Mouse (Mus musculus) stomach, embryonic 14.5 days (tissue): Measurements from ENCODE around the gene Grhl3. TPM values are rescaled to one million over a fixed set of nuclear protein-coding genes. Genes with fewer than 3 reads are reported as not detected.

Experiments used
- ATAC-seq: fragments of 200-750 bp; cut with Nextera tagmentation; 2 replicates; pipeline ENCODE4 v1.8.0; 2017; ENCODE audit warnings: low read depth, moderate TSS enrichment; ENCODE audit not compliant: insufficient number of reproducible peaks, insufficient read depth, low FRiP score
- H3K27ac ChIP-seq: fragments of 300-500 bp; sonication (generic); 2 replicates; pipeline ENCODE4 v1.5.1; 2014; ENCODE audit warnings: mild to moderate bottlenecking, low read length, moderate library complexity, mixed read lengths
- H3K27me3 ChIP-seq: fragments of 300-500 bp; sonication (generic); 2 replicates; pipeline ENCODE4 v1.6.1; 2014; ENCODE audit warnings: low read length, control low read depth, mixed read lengths; ENCODE audit not compliant: control insufficient read depth, insufficient read depth
- H3K36me3 ChIP-seq: fragments of 300-500 bp; sonication (generic); 2 replicates; pipeline ENCODE4 v1.6.1; 2014; ENCODE audit warnings: mild to moderate bottlenecking, control low read depth, low read length, moderate library complexity, mixed read lengths; ENCODE audit not compliant: control insufficient read depth, insufficient read depth
- H3K4me1 ChIP-seq: fragments of 300-500 bp; sonication (generic); 2 replicates; pipeline ENCODE4 v1.6.1; 2014; ENCODE audit warnings: low read length, control low read depth, mixed read lengths; ENCODE audit not compliant: control insufficient read depth, insufficient read depth
- H3K4me2 ChIP-seq: fragments of 300-500 bp; sonication (generic); replicated peaks from 2 replicates; pipeline ENCODE4 v1.6.1; 2014; ENCODE audit warnings: low read depth, low read length, control low read depth
- H3K4me3 ChIP-seq: fragments of 300-500 bp; sonication (generic); 2 replicates; pipeline ENCODE4 v1.5.1; 2014; ENCODE audit warnings: low read depth, low read length, control low read depth
- H3K9ac ChIP-seq: fragments of 300-500 bp; sonication (generic); replicated peaks from 2 replicates; pipeline ENCODE4 v1.6.1; 2014; ENCODE audit warnings: low read depth, mild to moderate bottlenecking, control low read depth, low read length, moderate library complexity, mixed read lengths
- H3K9me3 ChIP-seq: fragments of 300-500 bp; sonication (generic); 2 replicates; pipeline ENCODE4 v1.6.1; 2016; ENCODE audit warnings: low read depth, low read length, control low read depth; ENCODE audit not compliant: control insufficient read depth
- WGBS: fragments of 180-500 bp; shearing (Covaris S2); extraction: QIAGEN DNeasy Blood & Tissue Kit; methylation state at CpG from one replicate; pipeline ENCODE4 v1.1.7; 2014; 5-methylcytosine and 5-hydroxymethylcytosine counted together
- polyA plus RNA-seq: library from polyadenylated mRNA; unstranded; fragments of >200 nt; fragmentation: Nextera tagmentation; extraction: Ambion mirVana; gene quantifications from 2 replicates; pipeline ENCODE4 v1.2.1, GENCODE M21; 2014

Grhl3 gene
- polyA plus RNA-seq, 1 experiment from 2014 or later = 33.0 TPM

- no peak overlapping the region for H3K9ac ChIP-seq
- no peak for ATAC-seq
- 80% methylated on average over 7 of the region's 7 CpGs for WGBS
- no peaks in the 10 kb centered on the region for H3K36me3 ChIP-seq
- H3K27me3 ChIP-seq = no peaks in the 10 kb centered on the region
- no peaks in the 10 kb centered on the region for H3K9me3 ChIP-seq
- H3K4me3 ChIP-seq = no peak overlapping the region
- no peak overlapping the region for H3K27ac ChIP-seq
- H3K4me1 ChIP-seq = no peaks in the 10 kb centered on the region
- H3K4me2 ChIP-seq = no peak overlapping the region
These were observed 32.8 kb upstream of the Grhl3 start for GRCm38 (mm10) chr4:135606271-135606670.

GRCm38 (mm10) chr4:135601530-135601929 lies 28.1 kb upstream of the Grhl3 start:
- Histone ChIP-seq H3K4me2 (no peak overlapping the region), H3K9me3 (no peaks in the 10 kb centered on the region), H3K36me3 (no peaks in the 10 kb centered on the region), H3K4me3 (no peak overlapping the region), H3K27me3 (no peaks in the 10 kb centered on the region), H3K4me1 (no peaks in the 10 kb centered on the region), H3K9ac (no peak overlapping the region), H3K27ac (no peak overlapping the region)
- 77% methylated on average over 3 of the region's 3 CpGs for WGBS
- ATAC-seq = no peak

GRCm38 (mm10) chr4:135599497-135600182 lies 26.2 kb upstream of the Grhl3 start:
- H3K9me3 ChIP-seq = no peaks in the 10 kb centered on the region
- H3K4me3 ChIP-seq = no peak overlapping the region
- H3K9ac ChIP-seq = no peak overlapping the region
- no peak overlapping the region for H3K27ac ChIP-seq
- no peaks in the 10 kb centered on the region for H3K36me3 ChIP-seq
- H3K4me1 ChIP-seq = peaks cover 3% of the 10 kb centered on the region; the same call in 1 of the 2 replicates
- H3K27me3 ChIP-seq = no peaks in the 10 kb centered on the region
- H3K4me2 ChIP-seq = no peak overlapping the region
- ATAC-seq = no peak
- WGBS = 76% methylated on average over 7 of the region's 7 CpGs

- Histone ChIP-seq H3K4me3 (no peak overlapping the region), H3K27me3 (no peaks in the 10 kb centered on the region), H3K36me3 (no peaks in the 10 kb centered on the region), H3K9ac (no peak overlapping the region), H3K4me2 (no peak overlapping the region), H3K27ac (no peak overlapping the region), H3K4me1 (peaks cover 3% of the 10 kb centered on the region; the same call in 1 of the 2 replicates), H3K9me3 (no peaks in the 10 kb centered on the region)
- 75% methylated on average over 1 of the region's 2 CpGs for WGBS
- ATAC-seq = no peak
These were observed 25.6 kb upstream of the Grhl3 start for GRCm38 (mm10) chr4:135598998-135599397.

GRCm38 (mm10) chr4:135597571-135597970 lies 24.1 kb upstream of the Grhl3 start:
- ATAC-seq = peak; percentile 74; the same call in 1 of the 2 replicates

GRCm38 (mm10) chr4:135595943-135596342 lies 22.5 kb upstream of the Grhl3 start:
- no peak overlapping the region for H3K4me3 ChIP-seq
- no peaks in the 10 kb centered on the region for H3K9me3 ChIP-seq
- no peaks in the 10 kb centered on the region for H3K27me3 ChIP-seq
- H3K4me2 ChIP-seq = no peak overlapping the region
- H3K9ac ChIP-seq = no peak overlapping the region
- H3K27ac ChIP-seq = peak overlapping the region; percentile 83
- ATAC-seq = peak; percentile 70
- no peaks in the 10 kb centered on the region for H3K36me3 ChIP-seq
- H3K4me1 ChIP-seq = peaks cover 3% of the 10 kb centered on the region; the same call in 1 of the 2 replicates
- WGBS = 53% methylated on average over 5 of the region's 5 CpGs

More at GRCm38 (mm10) chr4:135597571-135597970, 24.1 kb upstream of the Grhl3 start:
- no peak overlapping the region for H3K4me2 ChIP-seq
- peak overlapping the region; percentile 82; the same call in 1 of the 2 replicates for H3K27ac ChIP-seq
- no peaks in the 10 kb centered on the region for H3K9me3 ChIP-seq
- no peaks in the 10 kb centered on the region for H3K36me3 ChIP-seq
- no peak overlapping the region for H3K4me3 ChIP-seq
- no peaks in the 10 kb centered on the region for H3K27me3 ChIP-seq
- no peak overlapping the region for H3K9ac ChIP-seq
- peaks cover 3% of the 10 kb centered on the region; the same call in 1 of the 2 replicates for H3K4me1 ChIP-seq
- WGBS = 74% methylated on average over 5 of the region's 5 CpGs

GRCm38 (mm10) chr4:135591610-135592304 lies 18.3 kb upstream of the Grhl3 start:
- no peak overlapping the region for H3K4me2 ChIP-seq
- 55% methylated on average over 8 of the region's 8 CpGs for WGBS
- ATAC-seq = no peak

GRCm38 (mm10) chr4:135591086-135591485 lies 17.7 kb upstream of the Grhl3 start:
- Histone ChIP-seq H3K4me1 (peaks cover 3% of the 10 kb centered on the region; the same call in 1 of the 2 replicates), H3K27me3 (no peaks in the 10 kb centered on the region), H3K9me3 (no peaks in the 10 kb centered on the region), H3K27ac (no peak overlapping the region), H3K9ac (no peak overlapping the region), H3K4me2 (no peak overlapping the region), H3K36me3 (no peaks in the 10 kb centered on the region), H3K4me3 (no peak overlapping the region)
- 41% methylated on average over 3 of the region's 3 CpGs for WGBS
- no peak for ATAC-seq

More at GRCm38 (mm10) chr4:135591610-135592304, 18.3 kb upstream of the Grhl3 start:
- H3K36me3 ChIP-seq = no peaks in the 10 kb centered on the region
- no peaks in the 10 kb centered on the region for H3K27me3 ChIP-seq
- peaks cover 3% of the 10 kb centered on the region; the same call in 1 of the 2 replicates for H3K4me1 ChIP-seq
- no peak overlapping the region for H3K9ac ChIP-seq
- H3K9me3 ChIP-seq = no peaks in the 10 kb centered on the region
- H3K4me3 ChIP-seq = no peak overlapping the region
- H3K27ac ChIP-seq = no peak overlapping the region
